In the genomic region with DNA sequence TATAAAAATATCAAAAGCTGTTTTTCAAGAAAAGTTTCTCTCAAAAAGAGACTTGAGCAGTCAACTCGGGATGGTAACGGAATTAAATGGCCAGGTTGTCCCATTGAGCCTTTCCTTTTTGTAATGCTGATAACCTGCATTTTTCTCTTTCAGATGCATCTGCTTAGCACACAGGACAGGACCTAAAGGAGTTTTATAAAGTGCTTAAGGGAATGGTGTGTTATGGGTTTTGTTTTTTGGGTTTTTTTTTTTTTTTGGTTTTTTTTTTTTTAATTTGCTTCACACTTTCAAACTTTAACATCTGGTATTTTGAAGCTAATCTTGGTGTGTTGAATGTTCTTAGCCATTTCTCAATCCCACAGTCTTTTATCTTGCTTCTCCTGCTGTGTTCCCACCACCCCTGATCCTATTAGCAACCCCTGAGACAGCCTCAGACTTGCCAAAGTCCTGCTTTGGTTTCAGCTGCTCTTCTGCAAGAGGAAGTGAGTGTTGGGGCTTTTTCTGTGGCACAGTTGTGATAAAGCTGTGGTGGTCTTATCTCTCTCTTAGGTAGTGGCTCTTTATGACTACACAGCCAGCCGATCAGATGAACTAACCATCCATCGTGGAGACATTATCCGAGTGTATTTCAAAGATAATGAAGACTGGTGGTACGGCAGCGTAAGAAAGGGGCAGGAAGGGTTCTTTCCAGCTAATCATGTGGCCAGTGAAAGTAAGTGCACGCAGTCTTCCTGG, we compare ENCODE assay signal across 8 mouse cellular contexts.
A peak's percentile ranks its signal among the peaks of the same experiment; 100 is the strongest.
DNase-seq lines count a peak whose midpoint lies in the region; ATAC-seq and TF ChIP-seq lines count a peak whose summit lies in the region.

No protein-coding gene starts in this region.

- no peak for DNase-seq in hindbrain, embryonic 10.5 days (ENCODE audit: low spot score)
- no peak for DNase-seq in hindbrain, embryonic 14.5 days (ENCODE audit: low spot score)
- no peak for DNase-seq in liver, embryonic 11.5 days (ENCODE audit: low spot score)
- no peak for DNase-seq in right cerebral cortex, postnatal 4 days

- H3K27ac ChIP-seq in hindbrain, embryonic 10.5 days, result no peak overlapping the region
- no peak overlapping the region for H3K27ac ChIP-seq in hindbrain, embryonic 14.5 days
- H3K27ac ChIP-seq in liver, embryonic 11.5 days (ENCODE audit: low read depth, low read length), result no peak overlapping the region
- no peak overlapping the region for H3K27ac ChIP-seq in neural tube, embryonic 15.5 days (replicated peaks)

- no peaks in the 10 kb centered on the region for H3K36me3 ChIP-seq in hindbrain, embryonic 10.5 days
- H3K36me3 ChIP-seq in hindbrain, embryonic 14.5 days (replicated peaks; ENCODE audit: control insufficient read depth, insufficient read depth), result peaks cover 13% of the 10 kb centered on the region; the same call in 1 of the 2 replicates
- H3K36me3 ChIP-seq in E14TG2a.4 (ENCODE audit: insufficient read depth, low read length), result no peaks in the 10 kb centered on the region
- no peaks in the 10 kb centered on the region for H3K36me3 ChIP-seq in liver, embryonic 11.5 days (ENCODE audit: control insufficient read depth, insufficient read depth, low read length)
- peaks cover 17% of the 10 kb centered on the region; the same call in 1 of the 2 replicates for H3K36me3 ChIP-seq in neural tube, embryonic 15.5 days

- no peak overlapping the region for H3K9ac ChIP-seq in hindbrain, embryonic 14.5 days
- H3K9ac ChIP-seq in liver, embryonic 11.5 days (ENCODE audit: low read depth, low read length), result no peak overlapping the region
- no peak overlapping the region for H3K9ac ChIP-seq in neural tube, embryonic 15.5 days (replicated peaks)

- no peak for ATAC-seq in hindbrain, embryonic 14.5 days (ENCODE audit: low FRiP score)
- ATAC-seq in common myeloid progenitor, adult 5-6 weeks (replicated peaks; ENCODE audit: low read depth, poor library complexity, severe bottlenecking), result peak; percentile 90
- ATAC-seq in liver, embryonic 11.5 days (replicated peaks; ENCODE audit: low FRiP score), result peak; percentile 94
- no peak for ATAC-seq in frontal cortex, adult (ENCODE audit: low TSS enrichment)
- ATAC-seq in neural tube, embryonic 15.5 days (ENCODE audit: low FRiP score), result no peak

- WGBS in hindbrain, embryonic 10.5 days, result 10% methylated on average over 8 of the region's 8 CpGs
- 18% methylated on average over 8 of the region's 8 CpGs for WGBS in hindbrain, embryonic 14.5 days
- 6% methylated on average over 8 of the region's 8 CpGs for WGBS in liver, embryonic 11.5 days
- 18% methylated on average over 8 of the region's 8 CpGs for WGBS in neural tube, embryonic 15.5 days

- no peaks in the 10 kb centered on the region for H3K9me3 ChIP-seq in hindbrain, embryonic 10.5 days
- H3K9me3 ChIP-seq in hindbrain, embryonic 14.5 days (ENCODE audit: control insufficient read depth, low read length), result no peaks in the 10 kb centered on the region
- H3K9me3 ChIP-seq in E14TG2a.4 (ENCODE audit: low read length), result no peaks in the 10 kb centered on the region
- H3K9me3 ChIP-seq in liver, embryonic 11.5 days (ENCODE audit: control insufficient read depth, low read length), result no peaks in the 10 kb centered on the region
- H3K9me3 ChIP-seq in neural tube, embryonic 15.5 days (replicated peaks), result no peaks in the 10 kb centered on the region

- 0 out of 2 replicates have a peak overlapping the region, but pooled peaks have one; percentile 32 for H3K4me3 ChIP-seq in hindbrain, embryonic 10.5 days
- no peak overlapping the region for H3K4me3 ChIP-seq in hindbrain, embryonic 14.5 days (replicated peaks; ENCODE audit: low read length)
- H3K4me3 ChIP-seq in E14TG2a.4 (replicated peaks; ENCODE audit: low read length), result peak overlapping the region; percentile 66
- H3K4me3 ChIP-seq in liver, embryonic 11.5 days (ENCODE audit: low read depth, low read length), result no peak overlapping the region
- no peak overlapping the region for H3K4me3 ChIP-seq in neural tube, embryonic 15.5 days (replicated peaks)

- H3K27me3 ChIP-seq in hindbrain, embryonic 10.5 days (ENCODE audit: insufficient read depth, poor library complexity, severe bottlenecking), result peaks cover 31% of the 10 kb centered on the region
- no peaks in the 10 kb centered on the region for H3K27me3 ChIP-seq in hindbrain, embryonic 14.5 days (ENCODE audit: control insufficient read depth, insufficient read depth, low read length)
- H3K27me3 ChIP-seq in E14TG2a.4 (ENCODE audit: insufficient read depth, low read length), result no peaks in the 10 kb centered on the region
- no peaks in the 10 kb centered on the region for H3K27me3 ChIP-seq in liver, embryonic 11.5 days (replicated peaks; ENCODE audit: control insufficient read depth, insufficient read depth, low read length)
- no peaks in the 10 kb centered on the region for H3K27me3 ChIP-seq in neural tube, embryonic 15.5 days (replicated peaks)

- peaks cover 16% of the 10 kb centered on the region for H3K4me1 ChIP-seq in hindbrain, embryonic 10.5 days (replicated peaks)
- peaks cover 6% of the 10 kb centered on the region for H3K4me1 ChIP-seq in hindbrain, embryonic 14.5 days (replicated peaks; ENCODE audit: control insufficient read depth, insufficient read depth, low read length)
- H3K4me1 ChIP-seq in E14TG2a.4 (replicated peaks; ENCODE audit: low read depth, low read length), result peaks cover 65% of the 10 kb centered on the region
- H3K4me1 ChIP-seq in liver, embryonic 11.5 days (replicated peaks; ENCODE audit: control insufficient read depth, insufficient read depth, low read length), result peaks cover 29% of the 10 kb centered on the region
- H3K4me1 ChIP-seq in neural tube, embryonic 15.5 days, result no peaks in the 10 kb centered on the region

- no peak for TF ChIP-seq CTCF in E14TG2a.4 (conservative IDR thresholded peaks at IDR 0.05; ENCODE audit: low read length)

- H3K4me2 ChIP-seq in hindbrain, embryonic 14.5 days (replicated peaks), result no peak overlapping the region
- peak overlapping the region; percentile 85 for H3K4me2 ChIP-seq in liver, embryonic 11.5 days
- no peak overlapping the region for H3K4me2 ChIP-seq in neural tube, embryonic 15.5 days

Comparison
In these comparisons a context has a peak if more than half of its experiments do, and no peak if none do; other contexts are left out.
1. H3K4me3 ChIP-seq: peak in hindbrain, embryonic 10.5 days (single experiment) and E14TG2a.4 (single experiment); none in hindbrain, embryonic 14.5 days (single experiment), liver, embryonic 11.5 days (single experiment) and neural tube, embryonic 15.5 days (single experiment).
2. ATAC-seq: peak in common myeloid progenitor, adult 5-6 weeks (single experiment) and liver, embryonic 11.5 days (single experiment); none in hindbrain, embryonic 14.5 days (single experiment), frontal cortex, adult (single experiment) and neural tube, embryonic 15.5 days (single experiment).